Mouse (Mus musculus) common myeloid progenitor, adult 5-6 weeks (primary cell): ENCODE data around the gene Gm21964. TPM values are rescaled to one million over a fixed set of nuclear protein-coding genes. Genes with fewer than 3 reads are reported as not detected.
A peak's percentile ranks its signal among the peaks of the same experiment; 100 is the strongest.

Experiments
- ATAC-seq: replicated peaks from 2 replicates; pipeline ENCODE4 v1.8.0; 2016; ENCODE audit warnings: low read depth, mild to moderate bottlenecking, moderate TSS enrichment, inconsistent platforms; ENCODE audit not compliant: poor library complexity, severe bottlenecking
- total RNA-seq: library from RNA; stranded (forward); fragments of 200-1000, 187-1606 nt; gene quantifications from 2 replicates; pipeline ENCODE4 v1.2.3, GENCODE M21; 2017

The Gm21964 gene
- total RNA-seq, result not detected in 2 replicates

DNA sequence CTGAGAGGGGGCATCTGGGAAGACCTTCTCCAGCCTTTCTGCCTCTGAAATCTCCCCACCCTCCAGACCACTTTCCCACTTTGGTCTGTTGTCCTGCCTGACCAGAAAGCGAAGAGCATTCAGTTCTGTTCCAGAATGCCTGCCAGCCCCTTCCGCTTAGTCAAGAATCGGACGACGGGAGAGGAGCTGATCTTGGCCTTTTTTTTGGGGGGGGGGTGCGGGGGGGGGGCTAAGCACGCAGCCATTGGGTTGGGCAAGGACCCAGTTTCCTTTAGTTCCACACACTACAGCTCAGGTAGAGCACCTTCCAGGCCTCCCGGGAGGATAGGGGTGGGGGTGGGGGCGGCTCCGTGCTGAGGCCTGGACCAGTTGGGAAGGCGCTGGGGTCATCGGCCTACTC lies at the start of gene Gm21964:
Gene Gm21964, plus strand, starts transcription at position 301 of the 400 bp plus-strand sequence.
- no peak for ATAC-seq

- ATAC-seq, result no peak
Measured at GRCm38 (mm10) chr8:110051208-110051607, 49.8 kb upstream of the Gm21964 start.

DNA sequence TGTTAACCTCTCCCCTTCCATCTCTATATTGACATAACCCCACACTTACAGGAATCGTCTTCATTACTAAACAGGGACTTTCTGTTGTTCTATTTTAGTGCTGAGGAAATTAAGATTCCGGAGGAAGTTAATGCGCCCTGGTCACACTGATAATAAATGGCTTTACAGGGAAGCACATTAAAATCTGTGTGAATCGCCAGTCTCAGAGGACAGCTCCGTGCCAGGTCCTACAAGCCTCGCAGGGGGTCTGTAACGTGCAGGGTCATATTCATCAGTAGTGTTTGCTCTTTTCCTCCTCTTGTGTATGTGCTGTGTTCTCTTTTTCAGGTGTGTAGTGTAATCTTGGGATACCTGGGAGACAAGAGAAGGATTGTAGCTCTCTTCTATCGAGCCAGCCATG lies 42.8 kb upstream of the Gm21964 start:
- ATAC-seq, result no peak

- no peak for ATAC-seq
Measured at GRCm38 (mm10) chr8:110064161-110064560, 36.8 kb upstream of the Gm21964 start.

- no peak for ATAC-seq
Measured at GRCm38 (mm10) chr8:110064606-110065365, 36.2 kb upstream of the Gm21964 start.

GRCm38 (mm10) chr8:110065676-110066075 lies 35.3 kb upstream of the Gm21964 start:
- no peak for ATAC-seq

- ATAC-seq, result no peak
Measured at GRCm38 (mm10) chr8:110069706-110070105, 31.3 kb upstream of the Gm21964 start.

GRCm38 (mm10) chr8:110071600-110071999 lies 29.4 kb upstream of the Gm21964 start:
- ATAC-seq, result peak; percentile 89

- no peak for ATAC-seq
Measured at GRCm38 (mm10) chr8:110074496-110074895, 26.5 kb upstream of the Gm21964 start.

GRCm38 (mm10) chr8:110079282-110080221 lies 21.5 kb upstream of the Gm21964 start, which contains the start of gene Zfp612:
Zfp612 (plus strand) TSS chr8:110079746.
- peak; percentile 78 for ATAC-seq

GRCm38 (mm10) chr8:110082416-110083105 lies 18.4 kb upstream of the Gm21964 start:
- no peak for ATAC-seq

GRCm38 (mm10) chr8:110091869-110092268 lies 9.1 kb upstream of the Gm21964 start:
- no peak for ATAC-seq

DNA sequence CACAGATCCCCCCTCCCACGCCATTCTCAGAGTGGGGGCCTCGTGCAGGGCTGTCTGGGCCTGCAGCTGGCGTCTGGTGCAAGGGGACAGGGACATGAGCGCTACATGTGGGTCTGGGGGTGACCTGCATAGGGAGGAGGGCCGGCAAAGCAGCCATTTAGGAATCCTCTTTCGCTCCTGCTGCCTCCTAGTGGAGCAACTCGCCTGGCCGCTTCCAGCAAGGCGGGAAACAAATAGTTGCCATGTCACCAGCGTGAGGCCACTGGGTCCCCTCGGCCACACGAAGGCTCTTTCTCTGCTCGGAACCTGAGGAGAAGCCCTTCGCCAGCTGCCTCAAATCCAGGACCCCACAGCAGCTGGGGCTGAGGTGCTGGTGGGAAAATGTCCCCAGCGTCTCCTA lies 669 bp downstream of the Gm21964 start:
- ATAC-seq, result no peak

- ATAC-seq, result no peak
Measured at GRCm38 (mm10) chr8:110102653-110103052, 1.6 kb downstream of the Gm21964 start, which contains the start of gene Gm17720. Gm17720 (minus strand) TSS chr8:110102753.

GRCm38 (mm10) chr8:110119715-110120114 lies 18.7 kb downstream of the Gm21964 start:
- ATAC-seq, result no peak

DNA sequence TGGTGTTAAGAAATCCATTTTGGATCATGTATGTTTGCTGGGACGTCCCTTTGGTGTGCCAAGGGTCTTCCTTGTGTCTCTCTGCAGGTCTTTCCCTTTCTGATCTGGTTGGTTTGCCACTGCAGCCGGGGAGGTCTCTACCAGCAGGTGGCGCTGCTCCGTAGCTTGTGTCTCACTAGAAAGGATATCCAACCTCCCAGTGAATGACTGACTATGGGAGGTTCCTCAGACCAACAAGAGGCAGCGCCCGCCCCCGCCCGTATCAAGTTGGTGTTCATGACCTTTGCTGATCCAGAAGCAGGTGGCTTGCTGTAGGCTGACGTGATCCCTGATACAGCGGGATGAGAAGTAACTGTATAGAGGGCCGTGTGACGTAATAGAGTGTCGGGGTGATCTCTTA lies 29.5 kb downstream of the Gm21964 start:
- peak; percentile 90 for ATAC-seq

DNA sequence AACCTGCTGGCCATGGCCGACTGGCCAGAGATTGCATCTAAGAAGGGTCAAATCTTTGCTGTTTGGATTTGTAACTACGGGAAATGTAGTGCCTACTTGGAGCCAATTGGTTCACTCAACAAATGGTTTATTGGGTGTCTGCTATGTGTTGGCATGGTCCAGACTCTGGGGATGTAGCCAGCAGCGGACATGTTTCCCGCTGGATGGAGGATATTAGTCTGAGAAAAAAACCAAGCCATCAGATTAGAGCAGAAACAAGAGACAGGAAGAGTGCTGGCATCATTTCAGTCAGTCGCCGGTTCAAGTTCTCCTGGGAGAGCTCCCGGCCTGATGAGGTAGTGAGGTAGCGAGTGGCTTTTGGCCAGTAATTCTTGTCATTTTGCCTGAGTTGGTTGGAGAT lies 33.2 kb downstream of the Gm21964 start:
- no peak for ATAC-seq

- ATAC-seq, result no peak
Measured at GRCm38 (mm10) chr8:110135515-110135914, 34.5 kb downstream of the Gm21964 start.

GRCm38 (mm10) chr8:110140156-110140555 lies 39.1 kb downstream of the Gm21964 start:
- ATAC-seq, result no peak

DNA sequence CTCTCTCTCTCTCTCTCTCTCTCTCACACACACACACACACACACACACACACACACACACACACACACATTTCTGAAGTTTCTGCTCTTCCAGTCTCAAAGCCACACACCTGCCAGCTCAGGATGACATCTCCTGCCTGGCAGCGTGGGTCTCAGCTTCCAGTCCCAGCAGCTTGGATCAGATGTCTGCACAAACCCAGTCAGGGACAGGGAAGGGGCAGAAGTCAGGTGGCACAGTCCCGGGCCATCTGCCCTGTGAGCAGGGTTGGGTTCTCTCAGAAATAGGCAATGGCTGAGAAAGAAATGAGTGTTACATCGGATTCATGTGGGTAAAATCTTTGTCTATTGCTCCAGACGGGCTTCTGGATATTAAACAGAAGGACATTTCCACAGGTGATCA lies 39.8 kb downstream of the Gm21964 start:
- ATAC-seq, result no peak
